Mouse (Mus musculus): ENCODE results near the gene Ltv1.

- TF ChIP-seq GATA1 (IDR thresholded peaks at IDR 0.05; ENCODE audit: low read length) (no peak), TAL1 (IDR thresholded peaks at IDR 0.05; ENCODE audit: low read length) (no peak)
Observed at GRCm38 (mm10) chr10:13199234-13199633, 6.3 kb upstream of the Ltv1 start.
